Mouse (Mus musculus) adrenal gland, adult 8-10 months (tissue): ENCODE measurements around the gene Prkar1a. TPM values are rescaled to one million over a fixed set of nuclear protein-coding genes. Genes with fewer than 3 reads are reported as not detected.

Experiments
- DNase-seq: peaks from one replicate; pipeline ENCODE4 v3.0.0; 2022
- total RNA-seq, 4 experiments: library from RNA; stranded (reverse); gene quantifications; 2 replicates each; pipeline ENCODE4 v1.2.4; 2022

Prkar1a gene
- total RNA-seq, 4 experiments from 2014 or later = 388 to 483 (median 411) TPM

- no peak for DNase-seq
These were observed 24.5 kb downstream of the Prkar1a start for GRCm38 (mm10) chr11:109673741-109674140.

GRCm38 (mm10) chr11:109674542-109674941, 25.3 kb downstream of the Prkar1a start:
- DNase-seq = no peak

- DNase-seq = no peak
These were observed 26.0 kb downstream of the Prkar1a start for GRCm38 (mm10) chr11:109675208-109675607.

GRCm38 (mm10) chr11:109675771-109676170, 26.6 kb downstream of the Prkar1a start:
- no peak for DNase-seq

GRCm38 (mm10) chr11:109676621-109677373, 27.6 kb downstream of the Prkar1a start:
- DNase-seq = no peak

- DNase-seq = no peak
These were observed 29.1 kb downstream of the Prkar1a start for GRCm38 (mm10) chr11:109678291-109678690.

- no peak for DNase-seq
These were observed 31.7 kb downstream of the Prkar1a start for GRCm38 (mm10) chr11:109680934-109681333.

- DNase-seq = no peak
These were observed 32.4 kb downstream of the Prkar1a start for GRCm38 (mm10) chr11:109681556-109681955.

- no peak for DNase-seq
These were observed 33.0 kb downstream of the Prkar1a start for GRCm38 (mm10) chr11:109682221-109682620.

- no peak for DNase-seq
These were observed 40.3 kb downstream of the Prkar1a start for GRCm38 (mm10) chr11:109689539-109689938.

- no peak for DNase-seq
These were observed 43.5 kb downstream of the Prkar1a start for GRCm38 (mm10) chr11:109692737-109693136.

- no peak for DNase-seq
These were observed 47.3 kb downstream of the Prkar1a start for GRCm38 (mm10) chr11:109696519-109696918.

GRCm38 (mm10) chr11:109697089-109697643, 48.0 kb downstream of the Prkar1a start:
- no peak for DNase-seq

- no peak for DNase-seq
These were observed 49.5 kb downstream of the Prkar1a start for GRCm38 (mm10) chr11:109698740-109699139.

- no peak for DNase-seq
These were observed 50.6 kb downstream of the Prkar1a start for GRCm38 (mm10) chr11:109699784-109700183.

- DNase-seq = peak; percentile 31
These were observed 51.6 kb downstream of the Prkar1a start for GRCm38 (mm10) chr11:109700761-109701160.

- no peak for DNase-seq
These were observed 53.0 kb downstream of the Prkar1a start for GRCm38 (mm10) chr11:109702031-109702815.

GRCm38 (mm10) chr11:109703845-109704244, 54.6 kb downstream of the Prkar1a start:
- no peak for DNase-seq

GRCm38 (mm10) chr11:109704311-109705205, 55.4 kb downstream of the Prkar1a start:
- no peak for DNase-seq

- no peak for DNase-seq
These were observed 56.3 kb downstream of the Prkar1a start for GRCm38 (mm10) chr11:109705336-109706054.

- DNase-seq = peak; percentile 77
These were observed 56.8 kb downstream of the Prkar1a start for GRCm38 (mm10) chr11:109706055-109706412.

- no peak for DNase-seq
These were observed 57.4 kb downstream of the Prkar1a start for GRCm38 (mm10) chr11:109706586-109706985.
